Mouse (Mus musculus): ENCODE results near the gene Rint1. TPM values are rescaled to one million over a fixed set of nuclear protein-coding genes. Genes with fewer than 3 reads are reported as not detected.

The Rint1 gene
- polyA plus RNA-seq, 1 experiment from 2014 or later, result 30.0 TPM

GRCm38 (mm10) chr5:23814841-23815240 lies 27.3 kb downstream of the Rint1 start:
- no peaks in the 10 kb centered on the region for H3K9me3 ChIP-seq (ENCODE audit: control insufficient read depth, low read length)
- 90% methylated on average over 5 of the region's 5 CpGs for WGBS
- H3K36me3 ChIP-seq (ENCODE audit: control insufficient read depth, insufficient read depth, low read length), result peaks cover 48% of the 10 kb centered on the region
- no peak overlapping the region for H3K4me2 ChIP-seq (replicated peaks; ENCODE audit: low read depth)
- TF ChIP-seq CTCF (IDR thresholded peaks at IDR 0.05; ENCODE audit: low read depth) (no peak), EP300 (optimal IDR thresholded peaks at IDR 0.05) (no peak)
- ATAC-seq (ENCODE audit: low FRiP score, low TSS enrichment), result no peak
- no peaks in the 10 kb centered on the region for H3K27me3 ChIP-seq (ENCODE audit: control insufficient read depth, insufficient read depth, low read length)
- no peak overlapping the region for H3K27ac ChIP-seq (replicated peaks)
- no peak for DNase-seq (ENCODE audit: low spot score)
- H3K4me1 ChIP-seq (replicated peaks; ENCODE audit: control insufficient read depth, insufficient read depth), result no peaks in the 10 kb centered on the region
- no peak overlapping the region for H3K4me3 ChIP-seq (ENCODE audit: low read depth, low read length)
- no peak overlapping the region for H3K9ac ChIP-seq (ENCODE audit: low read length)

DNA sequence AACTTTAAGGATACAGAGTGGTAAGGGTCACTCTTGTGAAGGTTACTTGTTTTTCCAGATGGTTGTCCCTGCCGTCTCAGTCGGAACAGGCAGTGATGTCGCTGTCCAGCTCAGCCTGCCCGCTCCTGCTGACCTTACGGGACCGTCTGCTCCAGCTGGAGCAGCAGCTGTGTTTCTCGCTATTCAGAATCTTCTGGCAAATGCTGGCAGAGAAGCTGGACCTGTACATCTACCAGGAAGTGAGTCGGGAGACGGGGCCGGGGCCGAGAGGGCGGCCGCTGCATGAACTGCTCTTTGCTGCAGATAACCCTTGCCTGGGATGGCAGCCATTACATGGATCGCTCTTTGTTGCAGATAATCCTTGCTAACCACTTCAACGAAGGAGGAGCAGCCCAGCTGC lies 29.2 kb downstream of the Rint1 start:
- WGBS, result 88% methylated on average over 15 of the region's 15 CpGs
- TF ChIP-seq EP300 (optimal IDR thresholded peaks at IDR 0.05), result no peak
- Histone ChIP-seq H3K4me2 (replicated peaks; ENCODE audit: low read depth) (no peak overlapping the region), H3K4me3 (ENCODE audit: low read depth, low read length) (no peak overlapping the region), H3K9me3 (ENCODE audit: control insufficient read depth, low read length) (no peaks in the 10 kb centered on the region), H3K4me1 (replicated peaks; ENCODE audit: control insufficient read depth, insufficient read depth) (no peaks in the 10 kb centered on the region), H3K9ac (ENCODE audit: low read length) (no peak overlapping the region), H3K27me3 (ENCODE audit: control insufficient read depth, insufficient read depth, low read length) (no peaks in the 10 kb centered on the region), H3K27ac (replicated peaks) (no peak overlapping the region), H3K36me3 (ENCODE audit: control insufficient read depth, insufficient read depth, low read length) (peaks cover 38% of the 10 kb centered on the region)
- ATAC-seq (ENCODE audit: low FRiP score, low TSS enrichment) (no peak), DNase-seq (ENCODE audit: low spot score) (no peak)

GRCm38 (mm10) chr5:23822306-23822705 lies 34.8 kb downstream of the Rint1 start:
- no peaks in the 10 kb centered on the region for H3K27me3 ChIP-seq (ENCODE audit: control insufficient read depth, insufficient read depth, low read length)
- H3K9ac ChIP-seq (ENCODE audit: low read length), result no peak overlapping the region
- no peaks in the 10 kb centered on the region for H3K9me3 ChIP-seq (ENCODE audit: control insufficient read depth, low read length)
- WGBS, result 63% methylated on average over 11 of the region's 11 CpGs
- no peaks in the 10 kb centered on the region for H3K4me1 ChIP-seq (replicated peaks; ENCODE audit: control insufficient read depth, insufficient read depth)
- TF ChIP-seq CTCF (IDR thresholded peaks at IDR 0.05; ENCODE audit: low read depth) (no peak), EP300 (optimal IDR thresholded peaks at IDR 0.05) (no peak)
- DNase-seq (ENCODE audit: low spot score) (no peak), ATAC-seq (ENCODE audit: low FRiP score, low TSS enrichment) (no peak)
- no peak overlapping the region for H3K4me2 ChIP-seq (replicated peaks; ENCODE audit: low read depth)
- H3K4me3 ChIP-seq (ENCODE audit: low read depth, low read length), result no peak overlapping the region
- H3K36me3 ChIP-seq (ENCODE audit: control insufficient read depth, insufficient read depth, low read length), result peaks cover 8% of the 10 kb centered on the region
- H3K27ac ChIP-seq (replicated peaks), result no peak overlapping the region

DNA sequence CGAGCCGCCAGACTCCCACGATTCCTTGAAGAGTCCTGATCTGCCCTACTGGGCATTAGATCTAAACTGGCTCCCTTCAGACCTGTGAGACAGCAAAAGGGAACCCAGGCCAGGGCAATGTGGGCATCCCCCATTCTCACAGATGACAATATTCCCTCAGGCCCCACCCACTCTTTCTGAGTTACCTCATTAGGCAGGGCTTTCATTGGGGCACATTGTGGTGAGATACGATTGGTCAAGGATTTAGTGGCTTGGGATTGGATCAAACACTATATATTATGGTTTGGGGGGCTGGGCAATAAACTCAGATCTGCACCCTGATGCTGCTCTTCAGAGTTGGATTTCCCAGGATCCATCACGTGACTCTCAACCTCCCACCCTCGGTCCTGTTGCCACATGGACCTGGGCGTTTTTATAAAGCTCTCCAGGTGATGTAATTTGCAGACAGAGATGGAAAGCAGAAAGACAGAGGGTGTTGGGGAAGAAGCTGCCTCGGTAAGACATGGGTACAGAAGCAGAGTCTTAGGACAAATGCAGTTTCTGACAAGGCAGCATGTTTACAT lies 36.7 kb downstream of the Rint1 start:
- peaks cover 1% of the 10 kb centered on the region; the same call in 1 of the 2 replicates for H3K36me3 ChIP-seq (ENCODE audit: control insufficient read depth, insufficient read depth, low read length)
- H3K27ac ChIP-seq (replicated peaks), result no peak overlapping the region
- H3K9ac ChIP-seq (ENCODE audit: low read length), result no peak overlapping the region
- H3K9me3 ChIP-seq (ENCODE audit: control insufficient read depth, low read length), result no peaks in the 10 kb centered on the region
- H3K4me2 ChIP-seq (replicated peaks; ENCODE audit: low read depth), result no peak overlapping the region
- no peak for ATAC-seq (ENCODE audit: low FRiP score, low TSS enrichment)
- TF ChIP-seq EP300 (optimal IDR thresholded peaks at IDR 0.05) (no peak), CTCF (IDR thresholded peaks at IDR 0.05; ENCODE audit: low read depth) (no peak)
- H3K4me1 ChIP-seq (replicated peaks; ENCODE audit: control insufficient read depth, insufficient read depth), result no peaks in the 10 kb centered on the region
- 71% methylated on average over 8 of the region's 8 CpGs for WGBS
- H3K4me3 ChIP-seq (ENCODE audit: low read depth, low read length), result no peak overlapping the region
- no peak for DNase-seq (ENCODE audit: low spot score)
- no peaks in the 10 kb centered on the region for H3K27me3 ChIP-seq (ENCODE audit: control insufficient read depth, insufficient read depth, low read length)

GRCm38 (mm10) chr5:23826321-23827004 lies 39.0 kb downstream of the Rint1 start:
- no peak for ATAC-seq (ENCODE audit: low FRiP score, low TSS enrichment)
- H3K4me2 ChIP-seq (replicated peaks; ENCODE audit: low read depth), result no peak overlapping the region
- no peaks in the 10 kb centered on the region for H3K4me1 ChIP-seq (replicated peaks; ENCODE audit: control insufficient read depth, insufficient read depth)
- H3K27ac ChIP-seq (replicated peaks), result no peak overlapping the region
- no peaks in the 10 kb centered on the region; the same call in 1 of the 2 replicates for H3K36me3 ChIP-seq (ENCODE audit: control insufficient read depth, insufficient read depth, low read length)
- no peaks in the 10 kb centered on the region for H3K27me3 ChIP-seq (ENCODE audit: control insufficient read depth, insufficient read depth, low read length)
- no peak overlapping the region for H3K4me3 ChIP-seq (ENCODE audit: low read depth, low read length)
- DNase-seq (ENCODE audit: low spot score), result peak; percentile 76
- H3K9ac ChIP-seq (ENCODE audit: low read length), result no peak overlapping the region
- WGBS, result 36% methylated on average over 11 of the region's 11 CpGs
- H3K9me3 ChIP-seq (ENCODE audit: control insufficient read depth, low read length), result no peaks in the 10 kb centered on the region
- TF ChIP-seq EP300 (optimal IDR thresholded peaks at IDR 0.05) (no peak), CTCF (IDR thresholded peaks at IDR 0.05; ENCODE audit: low read depth) (peak; percentile 84)

Data from stomach, postnatal 0 days (tissue).